Mouse (Mus musculus): ENCODE measurements at regions not wholly inside any gene's neighbourhood (a gene's known extent, or its start where the extent isn't known, plus 50 kb on each side); places are given as distances from the start of the nearest gene placed in this dataset.

- TF ChIP-seq ZMIZ1 (IDR thresholded peaks at IDR 0.05; ENCODE audit: low read depth, low read length) (no peak), POLR2AphosphoS2 (IDR thresholded peaks at IDR 0.05; ENCODE audit: low read length) (peak; percentile 26; the same call in 1 of the 2 replicates), MEF2A (IDR thresholded peaks at IDR 0.05; ENCODE audit: extremely low read depth, insufficient replicate concordance, low read depth, low read length, poor library complexity, severe bottlenecking) (no peak), RAD21 (IDR thresholded peaks at IDR 0.05; ENCODE audit: low read depth, low read length) (no peak), E2F4 (IDR thresholded peaks at IDR 0.05; ENCODE audit: borderline replicate concordance, low read depth, low read length) (no peak)
These were observed 1283.7 kb upstream of the A1bg start (continued) for GRCm38 (mm10) chr15:62206502-62206902.

GRCm38 (mm10) chr15:62203951-62204905 is 1281.4 kb upstream of the A1bg start:
- Histone ChIP-seq H3K79me2 (ENCODE audit: control insufficient read depth, insufficient read depth, low read length, poor library complexity) (peaks cover 3% of the 10 kb centered on the region; the same call in 1 of the 2 replicates), H3K9me3 (replicated peaks; ENCODE audit: insufficient read depth, low read length) (no peaks in the 10 kb centered on the region), H3K4me1 (ENCODE audit: control insufficient read depth in 1 of 2, insufficient read depth in 2 of 2, low read length in 2 of 2) (peaks cover 6 to 13% of the 10 kb centered on the region in 2 experiments), H3K9ac (ENCODE audit: control insufficient read depth, low read depth, low read length, poor library complexity, severe bottlenecking) (no peak overlapping the region), H3K4me3 (ENCODE audit: control insufficient read depth in 1 of 2, insufficient read depth in 1 of 2, low read depth in 2 of 2, low read length in 2 of 2) (no peak overlapping the region), H3K27me3 (ENCODE audit: control insufficient read depth in 1 of 2, insufficient read depth in 2 of 2, low read length in 2 of 2) (no peaks in the 10 kb centered on the region), H3K27ac (ENCODE audit: control insufficient read depth, low read depth, low read length) (no peak overlapping the region), H3K36me3 (ENCODE audit: control insufficient read depth in 1 of 2, insufficient read depth in 2 of 2, low read length in 2 of 2) (peaks cover 15 to 37% of the 10 kb centered on the region in 2 experiments)
- DNase-seq (ENCODE audit: low read depth, low spot score): no peak
- TF ChIP-seq TCF12 (IDR thresholded peaks at IDR 0.05; ENCODE audit: low read depth, low read length): no peak
- TF ChIP-seq E2F4 (IDR thresholded peaks at IDR 0.05; ENCODE audit: borderline replicate concordance, low read depth, low read length): no peak
- no peak for TF ChIP-seq MAFK (IDR thresholded peaks at IDR 0.05; ENCODE audit: borderline replicate concordance, low read depth, low read length)
- no peak for TF ChIP-seq ZC3H11A (IDR thresholded peaks at IDR 0.05; ENCODE audit: low read depth, low read length)
- TF ChIP-seq NRF1 (IDR thresholded peaks at IDR 0.05; ENCODE audit: insufficient read depth, low read depth, low read length, poor library complexity, severe bottlenecking): no peak
- TF ChIP-seq KAT2A (conservative IDR thresholded peaks at IDR 0.05; ENCODE audit: low read depth, low read length): no peak
- TF ChIP-seq BHLHE40 (IDR thresholded peaks at IDR 0.05; ENCODE audit: borderline replicate concordance, low read depth, low read length): no peak
- no peak for TF ChIP-seq GABPA (IDR thresholded peaks at IDR 0.05; ENCODE audit: low read depth, low read length)
- no peak for TF ChIP-seq POLR2AphosphoS5 (IDR thresholded peaks at IDR 0.05; ENCODE audit: borderline replicate concordance, low read depth, low read length)
- TF ChIP-seq MAZ (IDR thresholded peaks at IDR 0.05; ENCODE audit: low read depth, low read length): no peak
